Mouse (Mus musculus): ENCODE measurements around the gene Dusp7.

- TF ChIP-seq CTCF (IDR thresholded peaks at IDR 0.05; ENCODE audit: borderline replicate concordance, insufficient read depth, low read length) (no peak), POLR2A (IDR thresholded peaks at IDR 0.05; ENCODE audit: low read depth, low read length) (no peak)
Observed at GRCm38 (mm10) chr9:106319095-106319494, 49.3 kb upstream of the Dusp7 start.
